Mouse (Mus musculus) midbrain, embryonic 16.5 days (tissue): ENCODE data around the gene Acod1. TPM values are rescaled to one million over a fixed set of nuclear protein-coding genes. Genes with fewer than 3 reads are reported as not detected.

Source experiments
- ATAC-seq: fragments of 200-750 bp; cut with Nextera tagmentation; 2 replicates; pipeline ENCODE4 v1.8.0; 2017; ENCODE audit warnings: moderate TSS enrichment
- H3K27ac ChIP-seq: fragments of 300-500 bp; sonication (generic); 2 replicates; pipeline ENCODE4 v1.5.1; 2014; ENCODE audit warnings: mild to moderate bottlenecking, low read length, mixed read lengths
- H3K27me3 ChIP-seq: fragments of 300-500 bp; sonication (generic); 2 replicates; pipeline ENCODE4 v1.6.1; 2014; ENCODE audit warnings: low read depth, low read length, mixed read lengths; ENCODE audit not compliant: control insufficient read depth, insufficient read depth
- H3K36me3 ChIP-seq: fragments of 300-500 bp; sonication (generic); 2 replicates; pipeline ENCODE4 v1.6.1; 2014; ENCODE audit warnings: mild to moderate bottlenecking, low read length, moderate library complexity, mixed read lengths; ENCODE audit not compliant: control insufficient read depth, insufficient read depth
- H3K4me1 ChIP-seq: fragments of 300-500 bp; sonication (generic); 2 replicates; pipeline ENCODE4 v1.6.1; 2014; ENCODE audit warnings: mild to moderate bottlenecking, low read length, mixed read lengths; ENCODE audit not compliant: control insufficient read depth, insufficient read depth
- H3K4me2 ChIP-seq: fragments of 300-500 bp; sonication (generic); 2 replicates; pipeline ENCODE4 v1.6.1; 2014; ENCODE audit warnings: mild to moderate bottlenecking, low read length, mixed read lengths
- H3K4me3 ChIP-seq: fragments of 300-500 bp; sonication (generic); 2 replicates; pipeline ENCODE4 v1.5.1; 2014; ENCODE audit warnings: low read depth, mild to moderate bottlenecking, low read length, moderate library complexity, mixed read lengths
- H3K9ac ChIP-seq: fragments of 300-500 bp; sonication (generic); 2 replicates; pipeline ENCODE4 v1.6.1; 2014; ENCODE audit warnings: low read depth, low read length, mixed read lengths
- H3K9me3 ChIP-seq: fragments of 300-500 bp; sonication (generic); replicated peaks from 2 replicates; pipeline ENCODE4 v1.6.1; 2014; ENCODE audit warnings: mild to moderate bottlenecking, low read length, mixed read lengths; ENCODE audit not compliant: control insufficient read depth, poor library complexity, severe bottlenecking
- WGBS: fragments of 180-500 bp; shearing (Covaris S2); extraction: QIAGEN DNeasy Blood & Tissue Kit; methylation state at CpG from one replicate; pipeline ENCODE4 v1.1.7; 2014; 5-methylcytosine and 5-hydroxymethylcytosine counted together
- polyA plus RNA-seq: library from polyadenylated mRNA; unstranded; fragments of >200 nt; fragmentation: Nextera tagmentation; extraction: Ambion mirVana; gene quantifications from 2 replicates; pipeline ENCODE4 v1.2.1, GENCODE M21; 2015

Acod1 gene
- polyA plus RNA-seq, 1 experiment from 2014 or later: not detected

DNA sequence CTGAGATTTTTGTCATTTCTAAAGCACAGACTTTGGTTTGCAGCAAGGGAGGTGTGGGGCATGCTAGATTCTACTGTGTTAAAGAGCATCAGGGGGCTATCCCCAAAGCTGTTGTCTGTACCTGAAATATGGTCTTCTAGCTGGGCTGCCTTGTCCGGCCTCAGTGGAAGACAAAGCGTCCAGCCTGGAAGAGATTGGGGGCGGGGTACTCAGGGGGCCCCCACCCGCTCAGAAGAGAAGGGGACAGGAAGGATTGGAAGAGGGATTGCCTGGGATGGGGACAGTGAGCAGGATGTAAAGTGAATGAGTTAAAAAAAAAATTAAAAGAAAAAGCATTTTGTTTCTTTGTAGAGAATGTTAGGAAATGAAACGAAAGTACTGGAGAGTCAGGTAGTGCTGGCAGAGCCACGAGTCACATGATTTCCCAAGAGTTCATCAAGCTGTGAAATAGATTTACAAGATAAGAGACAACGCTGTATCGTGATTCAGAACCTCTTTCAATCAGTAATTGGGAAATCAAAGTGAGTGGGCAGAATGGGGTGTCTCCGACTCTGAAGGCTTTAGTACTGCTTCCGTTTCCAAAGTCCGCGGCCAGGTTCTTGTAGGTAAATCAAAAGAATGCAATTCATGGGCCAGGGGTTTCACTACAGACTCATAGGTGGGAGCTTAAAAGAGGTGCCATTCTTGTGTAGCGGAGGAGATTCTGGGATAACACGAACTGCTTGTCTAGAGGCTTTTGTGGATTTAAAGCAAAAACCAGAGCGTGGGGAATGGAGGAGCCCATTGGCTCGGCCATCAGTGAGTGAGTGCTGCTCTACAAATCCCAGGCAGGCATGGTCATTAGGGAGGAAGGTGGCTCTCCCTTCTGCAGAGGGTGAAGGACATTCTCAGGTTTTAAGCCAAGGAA, 31.5 kb downstream of the Acod1 start:
- Histone ChIP-seq H3K9ac (no peak overlapping the region), H3K27ac (no peak overlapping the region), H3K36me3 (peaks cover 9% of the 10 kb centered on the region), H3K27me3 (no peaks in the 10 kb centered on the region), H3K4me3 (no peak overlapping the region), H3K9me3 (no peaks in the 10 kb centered on the region), H3K4me1 (no peaks in the 10 kb centered on the region), H3K4me2 (no peak overlapping the region)
- 84% methylated on average over 16 of the region's 16 CpGs for WGBS
- ATAC-seq: no peak

DNA sequence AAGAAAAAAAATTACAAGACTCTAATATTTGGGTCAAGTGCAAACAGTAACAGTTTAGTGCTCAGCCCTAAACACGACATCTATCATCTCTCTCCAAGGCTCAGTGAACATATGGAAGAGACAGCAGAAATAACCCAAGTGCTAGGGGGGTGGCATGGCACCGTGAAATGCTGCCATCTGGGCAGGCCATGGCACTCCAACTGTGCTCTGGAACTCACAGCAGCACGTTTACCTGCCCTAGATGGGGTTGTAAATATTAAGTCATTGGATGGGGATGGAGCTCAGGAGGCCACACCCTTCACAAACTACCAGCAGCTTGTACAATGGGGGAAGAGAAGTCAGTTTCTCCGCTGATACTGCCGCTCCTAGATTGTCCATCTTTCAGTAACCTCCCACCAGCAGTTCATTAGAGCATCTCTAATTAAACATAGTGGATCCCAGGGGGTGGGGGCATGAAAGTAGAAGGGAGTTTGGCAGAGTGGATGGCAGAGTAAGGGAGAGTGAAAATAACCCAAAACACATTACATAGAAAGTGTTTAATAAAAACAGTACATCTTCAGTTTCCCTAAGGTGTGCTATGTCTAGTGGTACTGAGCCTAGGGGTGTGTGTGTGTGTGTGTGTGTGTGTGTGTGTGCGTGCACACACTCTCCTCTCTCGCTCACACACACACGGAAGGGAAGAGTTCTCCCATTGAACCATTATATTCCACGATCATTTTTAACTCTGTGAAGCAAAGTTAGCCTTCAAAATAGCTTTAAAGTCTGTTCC, 32.6 kb downstream of the Acod1 start:
- Histone ChIP-seq H3K4me2 (no peak overlapping the region), H3K27me3 (no peaks in the 10 kb centered on the region), H3K36me3 (peaks cover 9% of the 10 kb centered on the region), H3K27ac (no peak overlapping the region), H3K9me3 (no peaks in the 10 kb centered on the region), H3K4me3 (no peak overlapping the region), H3K4me1 (no peaks in the 10 kb centered on the region), H3K9ac (no peak overlapping the region)
- ATAC-seq: no peak
- WGBS: 83% methylated on average over 9 of the region's 9 CpGs

- H3K36me3 ChIP-seq: peaks cover 25% of the 10 kb centered on the region
- no peaks in the 10 kb centered on the region for H3K4me1 ChIP-seq
- no peak overlapping the region for H3K4me2 ChIP-seq
- no peak overlapping the region for H3K27ac ChIP-seq
- 85% methylated on average over 1 of the region's 1 CpGs for WGBS
- no peak overlapping the region for H3K4me3 ChIP-seq
- no peaks in the 10 kb centered on the region for H3K9me3 ChIP-seq
- no peak for ATAC-seq
- H3K9ac ChIP-seq: no peak overlapping the region
- H3K27me3 ChIP-seq: no peaks in the 10 kb centered on the region
Measured at GRCm38 (mm10) chr14:103085840-103086533, 39.2 kb downstream of the Acod1 start.

GRCm38 (mm10) chr14:103086671-103087324, 40.0 kb downstream of the Acod1 start:
- Histone ChIP-seq H3K4me3 (no peak overlapping the region), H3K4me2 (no peak overlapping the region), H3K9ac (no peak overlapping the region), H3K36me3 (peaks cover 25% of the 10 kb centered on the region), H3K27ac (no peak overlapping the region), H3K9me3 (no peaks in the 10 kb centered on the region), H3K27me3 (no peaks in the 10 kb centered on the region), H3K4me1 (no peaks in the 10 kb centered on the region)
- ATAC-seq: no peak
- 97% methylated on average over 4 of the region's 4 CpGs for WGBS

DNA sequence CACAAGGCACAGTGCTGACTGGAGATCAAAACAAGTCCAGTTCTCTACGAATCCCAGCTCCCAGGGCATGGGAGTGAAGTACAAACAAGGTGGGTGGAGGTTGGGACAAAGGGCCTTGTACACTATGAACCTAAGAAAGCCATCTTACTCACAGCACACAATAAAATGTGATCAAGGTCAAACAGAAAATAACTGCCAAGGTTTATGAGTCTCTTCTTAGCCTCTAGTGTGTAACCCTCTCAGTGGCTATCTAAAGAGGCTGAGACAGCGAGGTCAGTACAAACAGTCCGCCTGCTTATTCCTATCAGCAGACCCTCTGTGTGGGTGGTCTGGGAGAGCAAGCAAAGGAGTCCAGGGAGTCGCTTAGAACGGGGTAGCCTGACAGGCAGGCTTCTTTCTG, 41.1 kb downstream of the Acod1 start:
- 89% methylated on average over 5 of the region's 5 CpGs for WGBS
- H3K4me1 ChIP-seq: no peaks in the 10 kb centered on the region
- H3K4me3 ChIP-seq: no peak overlapping the region
- no peaks in the 10 kb centered on the region for H3K27me3 ChIP-seq
- no peaks in the 10 kb centered on the region for H3K9me3 ChIP-seq
- H3K27ac ChIP-seq: no peak overlapping the region
- no peak overlapping the region for H3K9ac ChIP-seq
- no peak for ATAC-seq
- H3K4me2 ChIP-seq: no peak overlapping the region
- peaks cover 25% of the 10 kb centered on the region for H3K36me3 ChIP-seq

DNA sequence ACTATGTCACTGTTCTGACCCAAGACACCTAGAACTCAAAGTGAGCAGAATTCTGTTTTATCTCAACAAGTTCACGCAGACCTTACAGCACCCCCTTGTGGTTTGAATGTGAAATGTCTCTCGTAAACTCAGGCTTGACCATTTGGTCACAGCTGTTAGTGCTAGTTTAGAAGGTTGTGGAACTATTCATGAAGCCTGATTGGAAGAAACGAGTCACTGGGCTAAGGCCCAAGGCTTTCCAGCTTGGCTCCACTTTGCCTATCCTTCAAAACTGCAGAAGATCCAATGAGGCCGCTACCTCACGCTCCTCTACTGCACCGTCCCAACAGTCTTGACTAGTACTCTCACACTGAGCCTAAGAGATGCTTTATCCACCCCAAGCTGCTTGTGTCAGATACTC, 41.8 kb downstream of the Acod1 start:
- Histone ChIP-seq H3K9ac (no peak overlapping the region), H3K4me3 (no peak overlapping the region), H3K4me2 (no peak overlapping the region), H3K4me1 (no peaks in the 10 kb centered on the region), H3K27ac (no peak overlapping the region), H3K27me3 (no peaks in the 10 kb centered on the region), H3K9me3 (no peaks in the 10 kb centered on the region), H3K36me3 (peaks cover 20% of the 10 kb centered on the region)
- ATAC-seq: no peak
- WGBS: 73% methylated on average over 6 of the region's 6 CpGs

- WGBS: 79% methylated on average over 3 of the region's 3 CpGs
- Histone ChIP-seq H3K4me1 (peaks cover 26% of the 10 kb centered on the region), H3K4me2 (no peak overlapping the region), H3K9me3 (no peaks in the 10 kb centered on the region), H3K27me3 (no peaks in the 10 kb centered on the region), H3K27ac (no peak overlapping the region), H3K36me3 (peaks cover 10% of the 10 kb centered on the region), H3K4me3 (no peak overlapping the region), H3K9ac (no peak overlapping the region)
- no peak for ATAC-seq
Measured at GRCm38 (mm10) chr14:103093236-103093635, 46.5 kb downstream of the Acod1 start.

DNA sequence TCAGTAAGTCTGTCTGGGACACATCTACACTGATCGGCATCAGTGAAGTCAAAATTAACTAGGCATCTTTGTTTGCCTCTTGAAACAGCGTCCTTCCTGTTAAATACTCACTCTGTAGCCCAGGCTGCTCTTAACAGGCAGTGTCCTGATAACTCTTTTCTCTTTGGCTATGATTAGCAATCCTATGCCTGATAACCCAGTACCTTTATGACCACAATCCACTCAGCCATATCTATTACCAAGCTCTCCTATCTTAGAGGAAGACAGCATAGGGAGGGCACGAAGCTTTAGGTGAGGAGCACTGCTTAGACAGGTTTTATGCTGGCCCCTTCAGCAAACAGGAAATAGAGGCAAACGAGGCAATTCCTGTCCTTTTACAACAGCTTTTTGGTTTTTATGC, 46.9 kb downstream of the Acod1 start:
- WGBS: 85% methylated on average over 4 of the region's 4 CpGs
- ATAC-seq: no peak
- no peak overlapping the region for H3K27ac ChIP-seq
- no peaks in the 10 kb centered on the region for H3K9me3 ChIP-seq
- H3K4me2 ChIP-seq: no peak overlapping the region
- no peak overlapping the region for H3K4me3 ChIP-seq
- H3K9ac ChIP-seq: no peak overlapping the region
- H3K4me1 ChIP-seq: peaks cover 26% of the 10 kb centered on the region
- H3K27me3 ChIP-seq: no peaks in the 10 kb centered on the region
- H3K36me3 ChIP-seq: peaks cover 9% of the 10 kb centered on the region
